Mouse (Mus musculus) thymus, postnatal 0 days (tissue): ENCODE data around the gene Phox2a. TPM values are rescaled to one million over a fixed set of nuclear protein-coding genes. Genes with fewer than 3 reads are reported as not detected.

ENCODE experiments used
- polyA plus RNA-seq: library from polyadenylated mRNA; unstranded; fragments of >200 nt; fragmentation: Nextera tagmentation; extraction: Ambion mirVana; gene quantifications from 2 replicates; pipeline ENCODE4 v1.2.1, GENCODE M21; 2015

Phox2a gene
- polyA plus RNA-seq, 1 experiment from 2014 or later = not detected

Other genes with a start within 250 kb of the Phox2a start
- 0.22 and 0.30 TPM in 2 replicates for gene Art2b, start 232.7 kb upstream of the Phox2a start, polyA plus RNA-seq
- 30.5 and 33.4 TPM in 2 replicates for gene Clpb, start 154.7 kb upstream of the Phox2a start, polyA plus RNA-seq
- 2.1 and 5.6 TPM in 2 replicates for gene Inppl1, start 19.9 kb downstream of the Phox2a start, polyA plus RNA-seq
- 3.6 and 3.8 TPM in 2 replicates for gene Folr2, start 38.9 kb downstream of the Phox2a start, polyA plus RNA-seq
- 100 and 102 TPM in 2 replicates for gene Anapc15, start 45.4 kb downstream of the Phox2a start, polyA plus RNA-seq
- 0.18 and 0.54 TPM in 2 replicates for gene Folr1, start 52.5 kb downstream of the Phox2a start, polyA plus RNA-seq
- gene Lamtor1, start 87.6 kb downstream of the Phox2a start, polyA plus RNA-seq = 147 and 148 TPM in 2 replicates
- gene Tomt, start 88.0 kb downstream of the Phox2a start, polyA plus RNA-seq = 0.43 and 0.44 TPM in 2 replicates
- gene Lrrc51, start 115.6 kb downstream of the Phox2a start, polyA plus RNA-seq = 5.3 and 7.1 TPM in 2 replicates
- gene Numa1, start 115.8 kb downstream of the Phox2a start, polyA plus RNA-seq = 44.3 and 49.3 TPM in 2 replicates
- 19.2 and 20.2 TPM in 2 replicates for gene Il18bp, start 200.4 kb downstream of the Phox2a start, polyA plus RNA-seq
- gene Rnf121, start 247.2 kb downstream of the Phox2a start, polyA plus RNA-seq = 18.6 and 19.2 TPM in 2 replicates
- 21.1 and 25.4 TPM in 2 replicates for gene Xndc1, start 247.2 kb downstream of the Phox2a start, polyA plus RNA-seq
- gene Xntrpc, start 247.4 kb downstream of the Phox2a start, polyA plus RNA-seq = 0.74 and 0.96 TPM in 2 replicates